Mouse (Mus musculus) layer of hippocampus, postnatal 14 days (tissue): ENCODE measurements around the gene Adamtsl5. TPM values are rescaled to one million over a fixed set of nuclear protein-coding genes. Genes with fewer than 3 reads are reported as not detected.
A peak's percentile ranks its signal among the peaks of the same experiment; 100 is the strongest.

Source experiments
- DNase-seq, 2 experiments: peaks; one replicate each; pipeline ENCODE4 v3.0.0; 2021 to 2022; ENCODE audit warnings: low spot score in 2 of 2, mixed read lengths in 1 of 2
- total RNA-seq, 2 experiments: library from RNA; stranded (reverse); gene quantifications; 2 replicates each; pipeline ENCODE4 v1.2.3; 2021

The Adamtsl5 gene
- total RNA-seq, 2 experiments from 2014 or later: 2.0 to 2.8 TPM

- DNase-seq: no peak
Observed at GRCm38 (mm10) chr10:80321670-80322581, 26.3 kb downstream of the Adamtsl5 start.

GRCm38 (mm10) chr10:80321014-80321669 is 27.1 kb downstream of the Adamtsl5 start:
- DNase-seq: no peak

GRCm38 (mm10) chr10:80320340-80320760 is 27.9 kb downstream of the Adamtsl5 start, which contains the start of gene 2310011J03Rik:
Gene 2310011J03Rik (minus strand): TSS chr10:80320537.
- peak; percentile 82 to 92 for DNase-seq

DNA sequence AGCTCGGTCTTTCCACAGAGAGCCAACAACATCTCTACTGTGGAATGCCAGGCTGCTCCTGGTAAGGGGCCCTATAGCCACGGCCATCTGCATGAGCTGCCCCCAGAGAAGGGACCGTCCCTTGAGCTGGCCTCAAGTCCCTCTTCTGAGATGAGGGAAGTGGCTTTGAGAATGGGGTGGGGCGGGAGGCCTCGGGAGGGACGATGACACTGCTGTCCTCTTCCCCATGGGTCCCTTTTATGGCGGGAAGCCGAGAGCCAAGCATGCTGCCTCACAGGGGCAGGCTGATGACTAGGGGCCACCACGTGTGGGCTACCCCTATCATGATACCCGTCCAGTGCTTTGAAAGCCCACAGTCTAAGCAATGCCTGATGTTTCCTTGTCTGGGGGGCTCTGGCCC is 31.2 kb downstream of the Adamtsl5 start:
- no peak for DNase-seq

- DNase-seq: no peak
Observed at GRCm38 (mm10) chr10:80316359-80316781, 31.8 kb downstream of the Adamtsl5 start.

DNA sequence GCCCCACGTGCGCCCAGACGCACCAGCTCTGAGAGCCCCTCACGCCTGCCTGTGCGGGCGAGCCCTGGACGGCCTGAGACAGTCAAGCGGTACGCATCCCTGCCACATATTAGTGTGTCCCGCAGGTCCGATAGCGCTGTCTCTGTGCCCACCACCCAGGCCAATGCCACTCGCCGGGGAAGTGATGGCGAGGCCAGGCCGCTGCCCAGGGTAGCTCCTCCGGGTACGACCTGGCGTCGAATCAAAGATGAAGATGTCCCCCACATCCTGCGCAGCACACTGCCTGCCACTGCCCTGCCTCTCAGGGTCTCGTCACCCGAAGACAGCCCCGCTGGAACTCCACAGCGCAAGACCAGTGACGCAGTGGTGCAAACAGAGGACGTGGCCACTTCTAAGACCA is 32.9 kb downstream of the Adamtsl5 start:
- DNase-seq: no peak

DNA sequence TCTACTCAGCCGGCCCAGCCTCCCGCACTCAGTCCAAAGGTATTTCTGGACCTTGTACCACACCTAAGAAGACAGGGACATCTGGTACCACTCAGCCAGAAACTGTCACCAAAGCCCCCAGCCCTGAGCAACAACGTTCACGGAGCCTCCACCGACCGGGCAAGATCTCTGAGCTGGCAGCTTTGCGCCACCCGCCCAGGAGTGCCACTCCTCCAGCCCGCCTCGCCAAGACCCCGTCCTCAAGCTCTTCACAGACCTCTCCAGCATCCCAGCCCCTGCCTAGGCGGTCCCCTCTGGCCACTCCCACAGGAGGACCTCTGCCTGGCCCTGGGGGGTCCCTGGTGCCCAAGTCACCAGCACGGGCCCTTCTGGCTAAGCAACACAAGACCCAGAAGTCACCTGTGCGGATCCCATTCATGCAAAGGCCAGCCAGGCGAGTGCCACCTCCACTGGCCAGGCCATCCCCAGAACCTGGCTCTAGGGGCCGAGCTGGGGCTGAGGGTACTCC is 33.7 kb downstream of the Adamtsl5 start:
- no peak for DNase-seq

- no peak for DNase-seq
Observed at GRCm38 (mm10) chr10:80313627-80314201, 34.5 kb downstream of the Adamtsl5 start.

DNA sequence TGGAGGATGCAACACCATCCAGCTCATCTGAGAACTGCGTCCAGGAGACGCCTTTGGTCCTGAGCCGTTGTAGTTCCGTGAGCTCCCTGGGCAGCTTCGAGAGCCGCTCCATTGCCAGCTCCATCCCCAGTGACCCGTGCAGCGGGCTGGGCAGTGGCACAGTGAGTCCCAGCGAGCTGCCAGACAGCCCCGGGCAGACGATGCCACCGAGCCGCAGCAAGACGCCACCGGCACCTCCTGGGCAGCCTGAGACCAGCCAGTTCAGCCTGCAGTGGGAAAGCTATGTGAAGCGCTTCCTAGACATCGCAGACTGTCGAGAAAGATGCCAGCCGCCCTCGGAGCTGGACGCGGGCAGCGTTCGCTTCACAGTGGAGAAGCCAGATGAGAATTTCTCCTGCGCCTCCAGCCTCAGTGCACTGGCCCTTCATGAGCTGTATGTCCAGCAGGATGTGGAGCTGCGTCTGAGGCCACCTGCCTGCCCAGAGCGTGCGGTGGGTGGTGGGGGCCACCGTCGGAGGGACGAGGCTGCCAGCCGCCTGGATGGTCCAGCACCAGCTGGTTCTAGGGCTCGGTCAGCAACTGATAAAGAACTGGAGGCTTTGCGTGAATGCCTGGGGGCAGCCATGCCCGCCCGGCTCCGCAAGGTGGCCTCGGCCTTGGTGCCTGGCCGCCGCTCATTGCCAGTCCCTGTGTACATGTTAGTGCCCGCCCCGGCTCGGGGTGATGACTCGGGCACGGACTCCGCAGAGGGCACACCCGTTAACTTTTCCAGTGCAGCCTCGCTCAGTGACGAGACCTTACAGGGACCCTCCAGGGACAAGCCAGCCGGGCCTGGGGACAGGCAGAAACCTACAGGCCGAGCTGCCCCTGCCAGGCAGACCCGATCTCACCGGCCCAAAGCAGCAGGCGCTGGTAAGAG is 35.4 kb downstream of the Adamtsl5 start:
- DNase-seq: no peak

- DNase-seq: no peak
Observed at GRCm38 (mm10) chr10:80311560-80311959, 36.7 kb downstream of the Adamtsl5 start.

DNA sequence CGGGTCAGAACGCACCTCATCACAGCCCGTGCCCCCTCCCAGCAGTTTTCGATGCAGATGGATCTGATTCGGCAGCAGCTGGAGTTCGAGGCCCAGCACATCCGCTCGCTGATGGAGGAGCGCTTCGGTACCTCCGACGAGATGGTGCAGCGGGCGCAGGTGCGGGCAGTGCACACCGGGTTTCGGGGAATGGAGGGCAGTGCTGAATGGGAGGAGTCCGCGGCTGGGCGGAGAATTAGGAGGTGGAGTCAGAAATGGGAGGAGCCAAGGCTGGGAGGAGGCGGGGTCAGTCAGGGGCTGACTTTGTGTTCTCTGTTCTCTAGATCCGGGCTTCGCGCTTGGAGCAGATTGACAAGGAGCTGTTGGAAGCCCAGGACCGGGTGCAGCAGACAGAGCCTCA is 43.4 kb downstream of the Adamtsl5 start:
- no peak for DNase-seq

- DNase-seq: no peak
Observed at GRCm38 (mm10) chr10:80304458-80304857, 43.8 kb downstream of the Adamtsl5 start.

- peak; percentile 71 to 88 for DNase-seq
Observed at GRCm38 (mm10) chr10:80302471-80302881, 45.7 kb downstream of the Adamtsl5 start.

DNA sequence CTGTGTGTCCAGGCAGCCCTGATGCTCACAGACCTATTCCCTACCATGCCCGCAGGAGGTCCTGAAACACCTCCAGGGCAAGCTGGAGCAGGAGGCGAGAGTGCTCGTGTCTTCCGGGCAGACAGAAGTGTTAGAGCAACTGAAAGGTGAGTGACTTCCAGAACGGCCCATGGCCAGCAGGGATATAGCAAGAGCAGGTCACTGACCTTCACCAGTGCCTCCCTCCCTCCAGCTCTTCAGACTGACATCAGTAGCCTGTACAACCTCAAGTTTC is 46.2 kb downstream of the Adamtsl5 start:
- no peak for DNase-seq

GRCm38 (mm10) chr10:80301256-80302081 is 46.7 kb downstream of the Adamtsl5 start:
- DNase-seq: no peak

DNA sequence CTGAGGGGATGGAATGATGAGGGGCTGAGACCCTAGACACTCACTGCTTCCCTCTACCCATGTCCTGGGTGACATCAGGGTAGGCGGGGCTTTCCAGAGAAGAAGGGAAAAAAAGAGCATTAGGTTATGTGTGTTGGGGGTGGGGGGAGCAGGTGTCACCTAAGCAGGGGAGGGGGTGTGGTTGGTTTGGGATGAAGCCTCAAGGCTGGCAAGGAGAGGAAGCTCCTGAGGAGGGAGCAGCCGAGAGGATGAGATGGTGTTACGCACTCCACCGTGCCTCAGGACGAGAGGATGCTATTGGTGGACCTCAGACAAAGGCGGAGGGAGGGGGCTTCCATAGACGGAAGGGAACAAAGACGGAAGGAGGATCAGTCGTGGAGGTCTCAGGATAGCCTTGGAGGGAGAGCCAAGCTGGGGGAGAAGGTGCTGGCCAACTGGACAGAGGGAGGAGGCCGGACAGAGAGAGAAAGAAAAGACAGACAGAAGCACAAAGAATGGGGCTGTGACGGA is 47.5 kb downstream of the Adamtsl5 start:
- DNase-seq: peak in 1 of 2 experiments; percentile 71

DNA sequence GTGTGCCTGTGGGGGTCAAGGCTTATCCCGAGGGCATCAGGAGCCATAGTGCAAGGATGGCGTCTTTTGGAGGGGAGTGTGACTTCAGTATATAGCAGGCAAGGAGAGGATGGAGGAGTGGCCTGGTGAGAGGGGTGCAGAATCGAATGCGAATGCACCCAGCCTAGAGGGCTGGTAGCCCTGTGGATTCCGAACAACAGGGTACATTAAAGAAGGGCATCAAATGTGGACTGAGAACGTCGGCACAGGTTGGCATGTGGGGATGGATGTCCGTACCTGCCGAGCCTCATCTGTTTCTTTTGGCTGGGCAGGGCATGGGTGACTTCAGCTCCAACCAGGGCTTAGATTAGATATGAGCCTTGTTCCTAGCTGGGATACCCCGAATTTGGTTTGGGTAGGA is 48.4 kb downstream of the Adamtsl5 start:
- no peak for DNase-seq

DNA sequence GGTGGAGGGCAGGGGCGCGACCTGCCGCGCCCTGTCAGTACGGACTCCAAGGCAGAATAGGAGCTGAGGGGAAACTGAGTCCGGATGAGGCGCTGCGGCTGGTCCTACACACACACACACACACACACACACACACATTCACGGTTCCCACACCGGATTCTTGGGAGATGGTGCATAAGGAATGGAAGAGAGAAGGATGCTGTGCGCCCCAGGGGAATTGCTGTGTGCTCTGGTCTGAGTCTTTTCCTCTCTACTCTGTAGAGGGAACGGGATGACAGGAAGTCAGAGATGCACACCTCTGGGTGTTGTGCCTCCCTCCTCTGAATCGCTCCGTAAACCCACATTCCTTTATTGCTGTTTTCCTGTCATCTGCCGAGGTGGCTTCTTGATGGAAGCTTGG is 48.9 kb downstream of the Adamtsl5 start:
- no peak for DNase-seq

GRCm38 (mm10) chr10:80298571-80299281 is 49.5 kb downstream of the Adamtsl5 start:
- peak; percentile 91 to 95 for DNase-seq
